Mouse (Mus musculus): Measurements from ENCODE around the gene Rbm8a.
"Not testable (repeated sequence)": the region's sequence is repeated elsewhere in the genome, so short reads cannot be mapped to it uniquely, and the experiment has no call there.

- not testable (repeated sequence) for TF ChIP-seq JUND (IDR thresholded peaks at IDR 0.05; ENCODE audit: low read depth, low read length); USF2 (IDR thresholded peaks at IDR 0.05; ENCODE audit: borderline replicate concordance in 1 of 2, insufficient read depth in 1 of 2, low read depth in 1 of 2, low read length in 2 of 2); CTCF (IDR thresholded peaks at IDR 0.05 in 2 of 3, conservative IDR thresholded peaks at IDR 0.05 in 1 of 3; ENCODE audit: control insufficient read depth in 1 of 3, insufficient read depth in 1 of 3, low read depth in 2 of 3, low read length in 3 of 3, poor library complexity in 1 of 3, severe bottlenecking in 1 of 3); GATA1 (IDR thresholded peaks at IDR 0.05; ENCODE audit: low read depth, low read length); MXI1 (IDR thresholded peaks at IDR 0.05; ENCODE audit: low read depth, low read length); SMC3 (IDR thresholded peaks at IDR 0.05; ENCODE audit: low read depth, low read length); POLR2AphosphoS2 (IDR thresholded peaks at IDR 0.05; ENCODE audit: low read length); CHD2 (IDR thresholded peaks at IDR 0.05; ENCODE audit: low read length)
- 0 out of 4 replicates have a peak, but pooled peaks of 1 of the 2 experiments have one; percentile 18 for TF ChIP-seq POLR2A (IDR thresholded peaks at IDR 0.05; ENCODE audit: control insufficient read depth in 1 of 2, insufficient read depth in 1 of 2, low read depth in 1 of 2, low read length in 2 of 2, poor library complexity in 1 of 2)
These were observed 23.7 kb upstream of the Rbm8a start for GRCm38 (mm10) chr3:96606007-96606406.

Measured in MEL (cell line).